Mouse (Mus musculus): ENCODE measurements at regions not wholly inside any gene's neighbourhood (a gene's known extent, or its start where the extent isn't known, plus 50 kb on each side); places are given as distances from the start of the nearest gene placed in this dataset.

DNA sequence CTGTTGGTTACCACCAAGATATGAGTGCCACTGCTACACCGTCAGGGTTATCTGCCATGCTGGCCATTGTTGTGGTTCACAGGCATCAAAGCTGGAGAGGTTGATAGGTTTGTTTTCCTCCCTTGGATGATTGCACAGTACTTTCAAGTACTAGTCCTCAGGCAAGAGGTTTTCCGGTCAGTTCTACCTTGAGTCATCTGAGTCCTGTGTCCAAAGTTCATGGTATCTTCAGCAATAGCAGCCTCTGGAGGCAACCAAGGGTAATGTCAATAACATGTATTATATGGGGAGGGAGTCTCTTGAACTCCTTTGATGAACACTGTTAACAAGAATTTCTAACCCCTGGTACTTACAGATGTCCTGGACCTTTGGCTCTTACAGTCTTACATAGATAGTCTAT is 369.1 kb upstream of the Nr2f2 start:
- Histone ChIP-seq H3K27me3 (no peaks in the 10 kb centered on the region), H3K36me3 (replicated peaks) (no peaks in the 10 kb centered on the region), H3K4me2 (no peak overlapping the region), H3K9me3 (no peaks in the 10 kb centered on the region), H3K4me3 (replicated peaks) (no peak overlapping the region), H3K9ac (no peak overlapping the region), H3K4me1 (no peaks in the 10 kb centered on the region), H3K27ac (no peak overlapping the region)
- WGBS: 94% methylated on average over 2 of the region's 2 CpGs
- ATAC-seq (ENCODE audit: low FRiP score): no peak

DNA sequence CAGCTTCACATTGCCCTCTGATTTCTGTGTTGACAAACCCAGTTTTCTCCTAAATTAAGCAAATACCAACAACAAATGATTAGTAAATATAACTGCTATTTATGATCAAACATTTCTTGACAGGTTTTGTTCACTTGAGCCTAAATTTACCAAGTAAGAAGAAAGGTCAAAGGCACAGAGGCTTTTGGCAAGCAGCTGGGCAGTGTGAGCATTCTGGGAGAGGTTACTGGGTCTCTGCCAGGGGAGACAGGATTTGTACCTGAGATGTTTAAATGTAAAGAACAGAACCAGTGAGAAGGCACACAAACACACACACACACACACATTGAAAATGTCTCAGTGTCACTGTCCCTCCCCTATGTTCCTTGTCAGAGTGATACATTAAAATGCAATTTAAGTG is 367.0 kb upstream of the Nr2f2 start:
- Histone ChIP-seq H3K9me3 (no peaks in the 10 kb centered on the region), H3K27me3 (no peaks in the 10 kb centered on the region), H3K36me3 (replicated peaks) (no peaks in the 10 kb centered on the region), H3K27ac (no peak overlapping the region), H3K4me3 (replicated peaks) (no peak overlapping the region), H3K4me1 (no peaks in the 10 kb centered on the region), H3K9ac (no peak overlapping the region), H3K4me2 (no peak overlapping the region)
- ATAC-seq (ENCODE audit: low FRiP score): no peak

DNA sequence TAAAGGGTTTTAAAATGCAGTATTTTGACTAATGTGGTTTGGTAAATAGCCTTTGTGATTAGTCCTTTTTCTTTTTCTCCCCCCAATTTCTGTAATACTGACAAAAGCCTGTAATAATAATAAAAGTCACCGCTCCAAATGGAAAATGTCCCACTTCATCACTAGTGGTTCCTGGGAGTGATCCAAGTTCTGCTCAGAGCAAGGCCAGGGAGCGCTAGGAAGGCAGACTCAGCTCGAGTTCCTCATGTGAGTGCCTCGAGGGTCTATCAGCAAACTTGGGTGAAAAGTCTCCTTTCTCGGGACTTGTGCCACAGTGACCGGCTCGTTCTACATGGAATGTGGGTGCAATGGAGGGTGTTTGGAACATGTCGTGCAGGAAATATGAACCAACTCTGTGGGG is 363.4 kb upstream of the Nr2f2 start:
- WGBS: 92% methylated on average over 8 of the region's 8 CpGs
- no peaks in the 10 kb centered on the region for H3K36me3 ChIP-seq (replicated peaks)
- H3K4me2 ChIP-seq: no peak overlapping the region
- H3K27me3 ChIP-seq: no peaks in the 10 kb centered on the region
- no peak overlapping the region for H3K4me3 ChIP-seq (replicated peaks)
- ATAC-seq (ENCODE audit: low FRiP score): no peak
- no peak overlapping the region for H3K27ac ChIP-seq
- H3K9ac ChIP-seq: no peak overlapping the region
- no peaks in the 10 kb centered on the region for H3K9me3 ChIP-seq
- H3K4me1 ChIP-seq: no peaks in the 10 kb centered on the region

DNA sequence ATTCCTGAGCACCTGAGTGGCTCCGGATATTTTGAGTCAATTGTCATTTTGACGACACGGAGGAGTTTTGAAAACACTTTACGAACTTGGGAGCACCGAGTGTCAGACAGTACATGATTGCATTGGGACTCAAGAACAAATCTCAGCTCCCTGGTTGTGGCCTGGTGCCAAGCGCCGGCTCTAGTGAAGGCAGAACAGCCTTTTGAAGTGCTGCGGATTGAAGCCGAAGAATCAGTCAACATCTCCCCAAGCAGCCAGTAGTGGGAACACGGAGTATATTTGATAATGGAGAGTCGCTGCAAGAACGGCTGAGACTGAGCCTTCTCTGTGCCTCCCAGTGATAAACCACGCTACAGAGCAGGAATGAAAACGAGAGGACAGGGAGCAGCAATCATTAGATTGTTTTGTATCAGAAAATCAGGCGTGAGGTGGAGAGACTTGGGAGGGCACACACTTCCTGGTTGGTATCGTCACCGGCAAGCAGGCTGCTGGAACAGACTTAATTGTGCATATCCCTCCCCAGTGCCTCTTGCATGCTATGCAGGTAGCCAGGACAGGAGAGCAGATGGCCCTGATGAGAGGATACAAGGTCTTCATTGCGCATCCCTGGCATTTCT is 351.7 kb upstream of the Nr2f2 start:
- no peak overlapping the region for H3K4me2 ChIP-seq
- no peaks in the 10 kb centered on the region for H3K9me3 ChIP-seq
- no peaks in the 10 kb centered on the region for H3K4me1 ChIP-seq
- no peak overlapping the region for H3K4me3 ChIP-seq (replicated peaks)
- no peaks in the 10 kb centered on the region for H3K27me3 ChIP-seq
- H3K27ac ChIP-seq: no peak overlapping the region
- no peak overlapping the region for H3K9ac ChIP-seq
- WGBS: 84% methylated on average over 18 of the region's 18 CpGs
- no peaks in the 10 kb centered on the region for H3K36me3 ChIP-seq (replicated peaks)
- ATAC-seq (ENCODE audit: low FRiP score): no peak

DNA sequence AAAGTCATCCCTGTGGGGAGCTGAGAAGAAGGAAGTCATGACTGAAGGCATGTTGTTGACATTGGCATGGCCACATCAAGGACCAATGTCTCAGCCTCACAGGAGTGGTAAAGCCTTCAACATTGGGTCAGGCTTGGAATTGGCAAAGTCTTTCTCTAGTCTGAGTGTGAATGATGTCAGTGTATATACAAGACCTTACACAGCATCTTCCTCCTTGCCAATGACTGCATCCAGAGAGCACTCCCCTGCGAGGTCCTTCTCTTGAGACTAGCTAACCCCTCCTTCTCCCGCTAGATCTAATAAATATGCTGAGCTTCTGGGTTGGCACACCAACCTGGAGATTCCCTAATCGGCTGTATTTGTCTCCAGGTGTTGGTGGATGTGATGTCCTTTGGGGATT is 351.1 kb upstream of the Nr2f2 start:
- WGBS: 99% methylated on average over 3 of the region's 3 CpGs
- Histone ChIP-seq H3K27ac (no peak overlapping the region), H3K4me3 (replicated peaks) (no peak overlapping the region), H3K4me2 (no peak overlapping the region), H3K27me3 (no peaks in the 10 kb centered on the region), H3K36me3 (replicated peaks) (no peaks in the 10 kb centered on the region), H3K4me1 (no peaks in the 10 kb centered on the region), H3K9me3 (no peaks in the 10 kb centered on the region), H3K9ac (no peak overlapping the region)
- ATAC-seq (ENCODE audit: low FRiP score): no peak

DNA sequence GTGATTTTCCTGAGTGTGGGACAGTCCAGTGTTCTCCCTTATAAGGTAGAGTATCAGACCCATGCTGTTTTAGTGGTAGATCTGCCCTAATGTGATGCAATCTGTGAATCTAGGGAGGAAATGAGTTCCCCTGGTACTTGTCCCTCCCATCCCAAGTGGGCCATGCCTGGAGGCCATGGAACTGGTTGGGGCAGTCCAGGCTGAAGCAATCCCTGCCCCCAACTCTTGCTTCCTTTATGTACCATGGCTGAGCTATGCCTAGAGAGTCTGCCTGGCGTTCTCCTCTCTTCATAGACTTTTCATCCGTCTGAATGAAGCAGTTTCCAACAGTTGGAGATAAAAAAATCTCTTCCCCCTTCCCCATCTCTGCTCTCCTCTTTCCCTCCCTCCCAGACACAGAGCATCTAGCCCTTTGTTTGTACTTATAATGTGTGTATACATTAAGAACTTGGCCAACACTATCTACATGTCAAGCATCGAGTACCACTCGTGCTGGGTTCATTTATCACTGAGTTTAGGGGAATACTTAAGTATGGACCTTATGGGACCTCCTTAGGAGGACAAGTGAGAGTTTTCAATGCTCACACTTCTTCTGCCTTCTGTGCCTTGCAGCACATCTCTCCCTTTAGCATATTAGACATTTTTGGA is 350.4 kb upstream of the Nr2f2 start:
- H3K4me2 ChIP-seq: no peak overlapping the region
- H3K27me3 ChIP-seq: no peaks in the 10 kb centered on the region
- H3K36me3 ChIP-seq (replicated peaks): no peaks in the 10 kb centered on the region
- no peak overlapping the region for H3K4me3 ChIP-seq (replicated peaks)
- 88% methylated on average over 4 of the region's 4 CpGs for WGBS
- no peak for ATAC-seq (ENCODE audit: low FRiP score)
- no peak overlapping the region for H3K9ac ChIP-seq
- no peaks in the 10 kb centered on the region for H3K9me3 ChIP-seq
- H3K27ac ChIP-seq: no peak overlapping the region
- no peaks in the 10 kb centered on the region for H3K4me1 ChIP-seq

DNA sequence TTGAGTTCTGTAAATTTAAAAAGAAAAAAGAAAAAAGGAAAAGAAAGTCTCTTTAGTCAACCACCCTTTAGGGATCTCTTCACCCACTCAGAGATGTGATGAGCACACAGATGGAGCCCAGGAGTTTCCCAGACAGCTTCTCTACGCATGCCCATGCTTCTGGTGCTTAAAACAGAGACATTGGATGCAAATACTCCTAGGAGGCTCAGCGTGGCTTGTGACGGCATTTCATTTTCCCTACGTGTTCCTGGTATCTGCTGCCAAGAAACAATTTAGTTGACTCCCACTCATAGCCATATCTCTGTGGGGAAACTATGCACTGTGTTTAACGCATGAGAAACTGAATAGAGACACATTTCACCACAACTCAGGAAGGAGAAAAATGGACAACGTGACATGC is 345.6 kb upstream of the Nr2f2 start:
- no peak overlapping the region for H3K27ac ChIP-seq
- H3K4me2 ChIP-seq: no peak overlapping the region
- no peaks in the 10 kb centered on the region for H3K9me3 ChIP-seq
- H3K9ac ChIP-seq: no peak overlapping the region
- no peaks in the 10 kb centered on the region for H3K27me3 ChIP-seq
- ATAC-seq (ENCODE audit: low FRiP score): no peak
- no peaks in the 10 kb centered on the region for H3K36me3 ChIP-seq (replicated peaks)
- WGBS: 91% methylated on average over 6 of the region's 6 CpGs
- H3K4me3 ChIP-seq (replicated peaks): no peak overlapping the region
- no peaks in the 10 kb centered on the region for H3K4me1 ChIP-seq

DNA sequence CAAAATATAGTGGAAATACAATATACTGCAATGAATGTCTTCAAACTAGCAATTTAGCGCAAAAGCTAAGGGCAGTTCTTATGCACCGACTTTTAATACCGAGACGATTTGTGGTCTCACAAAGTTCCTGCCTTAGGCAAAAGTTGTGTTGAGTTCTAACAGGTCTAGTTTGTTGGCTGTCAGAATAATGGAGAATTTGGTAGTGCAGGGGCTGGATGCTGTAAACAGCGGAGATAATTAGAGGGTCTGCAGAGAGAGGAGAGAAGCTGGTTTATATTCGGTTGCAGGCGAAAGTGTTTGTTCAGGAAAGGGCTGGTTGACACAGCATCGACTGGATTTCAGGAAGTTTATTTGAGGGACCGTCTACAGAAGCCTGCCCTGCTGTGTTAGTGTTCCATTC is 339.7 kb upstream of the Nr2f2 start:
- Histone ChIP-seq H3K9me3 (no peaks in the 10 kb centered on the region), H3K36me3 (replicated peaks) (no peaks in the 10 kb centered on the region), H3K4me2 (no peak overlapping the region), H3K27ac (no peak overlapping the region), H3K27me3 (no peaks in the 10 kb centered on the region), H3K4me3 (replicated peaks) (no peak overlapping the region), H3K4me1 (no peaks in the 10 kb centered on the region), H3K9ac (no peak overlapping the region)
- WGBS: 87% methylated on average over 9 of the region's 9 CpGs
- no peak for ATAC-seq (ENCODE audit: low FRiP score)

DNA sequence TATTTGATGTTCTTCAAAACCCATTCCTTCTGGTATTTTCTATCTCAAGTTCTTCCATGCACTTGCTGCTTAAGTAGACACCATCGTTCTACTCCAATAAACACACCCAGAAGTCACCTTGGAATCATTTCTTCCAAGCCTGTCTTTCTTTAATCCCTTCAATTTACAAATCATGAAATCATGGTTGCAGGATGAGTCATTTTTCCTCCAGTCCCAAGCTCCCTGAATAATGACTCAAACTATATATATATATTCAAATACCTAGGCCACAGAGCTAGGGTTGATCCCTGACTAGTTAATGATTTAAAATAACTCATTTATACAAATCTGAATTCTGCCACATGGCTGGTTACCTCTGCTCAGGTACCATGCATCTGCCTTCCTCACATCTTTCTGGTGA is 337.2 kb upstream of the Nr2f2 start:
- Histone ChIP-seq H3K9me3 (no peaks in the 10 kb centered on the region), H3K27me3 (no peaks in the 10 kb centered on the region), H3K27ac (no peak overlapping the region), H3K4me2 (no peak overlapping the region), H3K4me3 (replicated peaks) (no peak overlapping the region), H3K36me3 (replicated peaks) (no peaks in the 10 kb centered on the region), H3K9ac (no peak overlapping the region), H3K4me1 (no peaks in the 10 kb centered on the region)
- WGBS: 87% methylated on average over 1 of the region's 1 CpGs
- no peak for ATAC-seq (ENCODE audit: low FRiP score)

DNA sequence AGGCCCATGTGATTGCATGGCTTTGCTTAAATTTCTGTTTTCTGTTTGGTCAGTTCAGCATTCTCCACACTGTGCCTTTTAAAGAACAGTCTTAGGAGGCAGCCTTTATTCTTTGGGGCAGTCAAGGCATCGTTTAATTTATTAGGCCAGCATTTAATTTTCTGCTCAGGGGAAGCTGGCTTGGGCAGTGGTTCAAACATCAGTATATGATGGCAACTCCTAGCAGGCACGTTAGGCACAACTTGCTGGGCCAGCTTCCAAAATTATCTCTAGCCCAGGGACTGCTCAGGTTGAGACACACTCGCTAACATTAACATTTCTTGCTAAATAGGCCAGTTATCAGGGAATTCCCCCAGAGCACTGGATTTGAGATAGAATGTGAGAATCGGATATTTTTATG is 333.9 kb upstream of the Nr2f2 start:
- no peak overlapping the region for H3K4me3 ChIP-seq (replicated peaks)
- no peak overlapping the region for H3K4me2 ChIP-seq
- H3K27ac ChIP-seq: no peak overlapping the region
- H3K9ac ChIP-seq: no peak overlapping the region
- no peaks in the 10 kb centered on the region for H3K4me1 ChIP-seq
- no peaks in the 10 kb centered on the region for H3K27me3 ChIP-seq
- whole genome bisulfite sequencing: 83% methylated on average over 4 of the region's 4 CpGs
- no peak for ATAC-seq (ENCODE audit: low FRiP score)
- no peaks in the 10 kb centered on the region for H3K9me3 ChIP-seq
- no peaks in the 10 kb centered on the region for H3K36me3 ChIP-seq (replicated peaks)

DNA sequence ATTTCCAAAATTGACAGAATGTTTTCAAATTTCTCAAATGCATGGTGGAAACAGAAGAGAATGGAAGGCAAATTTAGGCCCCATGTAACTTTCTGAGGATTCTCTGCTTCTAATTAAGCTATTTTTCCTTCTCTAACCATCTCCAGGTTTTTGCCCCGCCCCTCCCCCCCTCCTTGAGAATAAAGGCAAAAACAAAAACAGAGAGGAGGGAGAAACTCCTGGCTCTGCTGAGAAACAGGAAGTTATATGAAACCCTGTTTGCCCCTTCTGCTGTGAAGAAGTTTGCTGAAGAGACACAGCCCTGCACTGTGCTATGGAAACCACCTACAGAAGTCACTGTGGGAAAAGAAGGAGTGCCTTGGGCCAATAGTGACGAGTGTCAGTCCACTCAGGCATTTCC is 332.9 kb upstream of the Nr2f2 start:
- WGBS: 69% methylated on average over 2 of the region's 2 CpGs
- Histone ChIP-seq H3K4me2 (no peak overlapping the region), H3K27ac (no peak overlapping the region), H3K36me3 (replicated peaks) (no peaks in the 10 kb centered on the region), H3K4me3 (replicated peaks) (no peak overlapping the region), H3K27me3 (no peaks in the 10 kb centered on the region), H3K9me3 (no peaks in the 10 kb centered on the region), H3K9ac (no peak overlapping the region), H3K4me1 (no peaks in the 10 kb centered on the region)
- ATAC-seq (ENCODE audit: low FRiP score): no peak

DNA sequence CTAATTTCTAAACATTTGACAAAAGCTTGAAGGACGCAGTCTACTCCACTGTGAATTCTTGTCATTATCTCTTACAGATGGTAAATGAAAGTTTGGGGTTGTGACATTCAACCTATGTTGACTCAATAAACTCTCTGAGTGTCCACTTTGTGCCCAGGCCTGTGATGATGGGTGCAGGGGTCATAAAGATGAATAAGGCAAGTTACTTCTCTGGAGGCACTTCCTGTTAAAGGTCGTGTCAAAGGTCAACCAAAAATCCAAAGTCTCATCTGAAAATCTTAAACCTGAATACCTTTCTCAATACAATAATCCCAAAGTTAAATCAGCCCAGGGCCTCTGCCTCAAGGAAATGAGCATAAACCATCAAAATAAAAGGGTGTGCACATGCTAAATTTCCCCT is 332.5 kb upstream of the Nr2f2 start:
- H3K9ac ChIP-seq: no peak overlapping the region
- WGBS: 82% methylated on average over 2 of the region's 2 CpGs
- no peaks in the 10 kb centered on the region for H3K27me3 ChIP-seq
- no peak for ATAC-seq (ENCODE audit: low FRiP score)
- no peak overlapping the region for H3K4me3 ChIP-seq (replicated peaks)
- H3K36me3 ChIP-seq (replicated peaks): no peaks in the 10 kb centered on the region
- no peak overlapping the region for H3K4me2 ChIP-seq
- no peaks in the 10 kb centered on the region for H3K9me3 ChIP-seq
- H3K4me1 ChIP-seq: no peaks in the 10 kb centered on the region
- no peak overlapping the region for H3K27ac ChIP-seq

DNA sequence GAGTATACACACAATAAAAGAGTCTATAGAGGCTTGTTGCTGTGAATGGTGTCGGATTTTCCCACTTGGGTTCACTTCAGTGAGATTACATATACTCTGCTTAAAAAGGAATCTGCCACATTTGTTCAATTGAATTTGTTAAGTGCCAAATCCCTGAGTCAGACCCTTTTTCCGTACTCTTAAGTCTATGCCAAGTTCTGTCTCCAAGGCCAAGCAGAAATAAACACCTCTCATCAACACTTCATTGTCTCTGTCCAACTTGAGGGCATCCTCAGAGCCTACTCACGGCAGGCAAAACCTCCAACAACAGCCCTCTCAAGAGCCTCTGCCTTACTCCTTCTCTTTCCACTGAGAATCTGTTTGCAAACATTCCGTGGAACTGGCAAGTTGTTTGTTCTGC is 325.6 kb upstream of the Nr2f2 start:
- no peaks in the 10 kb centered on the region for H3K27me3 ChIP-seq
- 81% methylated on average over 4 of the region's 4 CpGs for WGBS
- H3K4me1 ChIP-seq: no peaks in the 10 kb centered on the region
- H3K9me3 ChIP-seq: no peaks in the 10 kb centered on the region
- no peak for ATAC-seq (ENCODE audit: low FRiP score)
- no peak overlapping the region for H3K4me2 ChIP-seq
- H3K27ac ChIP-seq: no peak overlapping the region
- H3K36me3 ChIP-seq (replicated peaks): no peaks in the 10 kb centered on the region
- no peak overlapping the region for H3K4me3 ChIP-seq (replicated peaks)
- H3K9ac ChIP-seq: no peak overlapping the region

Measured in forebrain, embryonic 12.5 days (tissue).